Mouse (Mus musculus) layer of hippocampus, adult 9-10 months (tissue): ENCODE measurements at regions not wholly inside any gene's neighbourhood (a gene's known extent, or its start where the extent isn't known, plus 50 kb on each side); places are given as distances from the start of the nearest gene placed in this dataset.
"Not testable (repeated sequence)": the region's sequence is repeated elsewhere in the genome, so short reads cannot be mapped to it uniquely, and the experiment has no call there.

ENCODE experiments used
- DNase-seq: peaks from one replicate; pipeline ENCODE4 v3.0.0; 2022; ENCODE audit warnings: low spot score

- DNase-seq: no peak
Measured at GRCm38 (mm10) chr12:46398875-46399652, 419.7 kb downstream of the Nova1 start.

GRCm38 (mm10) chr12:46395245-46395644, 423.5 kb downstream of the Nova1 start:
- DNase-seq: no peak

GRCm38 (mm10) chr12:46393769-46394168, 425.0 kb downstream of the Nova1 start:
- DNase-seq: no peak

- DNase-seq: no peak
Measured at GRCm38 (mm10) chr12:46378914-46379313, 439.8 kb downstream of the Nova1 start.

GRCm38 (mm10) chr12:46371747-46372146, 447.0 kb downstream of the Nova1 start:
- DNase-seq: peak; percentile 1

GRCm38 (mm10) chr12:46333376-46333775, 485.4 kb downstream of the Nova1 start:
- DNase-seq: no peak

- DNase-seq: no peak
Measured at GRCm38 (mm10) chr12:46327865-46328264, 490.9 kb downstream of the Nova1 start.

GRCm38 (mm10) chr12:46323276-46323675, 495.5 kb downstream of the Nova1 start:
- DNase-seq: no peak

GRCm38 (mm10) chr12:46303136-46303797, 515.5 kb downstream of the Nova1 start:
- DNase-seq: no peak

GRCm38 (mm10) chr12:46298926-46299325, 519.8 kb downstream of the Nova1 start:
- DNase-seq: no peak

GRCm38 (mm10) chr12:46284519-46284918, 534.2 kb downstream of the Nova1 start:
- DNase-seq: no peak

GRCm38 (mm10) chr12:46248402-46249018, 570.2 kb downstream of the Nova1 start:
- DNase-seq: peak; percentile 13

GRCm38 (mm10) chr12:46244925-46245324, 573.8 kb downstream of the Nova1 start:
- no peak for DNase-seq

GRCm38 (mm10) chr12:46232359-46232758, 586.4 kb downstream of the Nova1 start:
- DNase-seq: no peak

GRCm38 (mm10) chr12:46215328-46215727, 603.4 kb downstream of the Nova1 start:
- not testable (repeated sequence) for DNase-seq

- DNase-seq: no peak
Measured at GRCm38 (mm10) chr12:46199076-46199475, 619.7 kb downstream of the Nova1 start.

- DNase-seq: no peak
Measured at GRCm38 (mm10) chr12:46197482-46198101, 621.1 kb downstream of the Nova1 start.

- DNase-seq: no peak
Measured at GRCm38 (mm10) chr12:46194173-46194572, 624.6 kb downstream of the Nova1 start.
